ENCODE assay signal across 20 mouse cellular contexts in the genomic region with DNA sequence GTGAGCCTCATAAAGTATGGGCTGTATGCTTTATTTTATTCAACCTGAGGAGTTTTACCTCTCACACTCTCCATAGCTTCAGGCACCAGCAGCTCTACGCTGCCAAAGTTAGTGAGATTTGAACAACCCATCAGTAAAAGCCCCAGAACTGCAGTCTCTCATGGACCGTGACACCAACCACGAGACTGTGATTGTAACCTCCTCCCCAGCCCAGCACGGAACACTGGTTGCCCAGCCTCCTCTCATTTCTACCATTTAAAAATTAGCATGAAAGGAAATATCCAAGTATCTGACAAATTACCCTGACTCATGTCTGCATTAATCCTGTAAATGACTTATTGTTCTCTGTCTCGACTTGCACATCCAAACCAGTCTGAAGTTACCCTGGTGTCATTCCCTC. TPM values are rescaled to one million over a fixed set of nuclear protein-coding genes. Genes with fewer than 3 reads are reported as not detected.
DNase-seq lines count a peak whose midpoint lies in the region; ATAC-seq and TF ChIP-seq lines count a peak whose summit lies in the region.
"Had no signal": no experiment of that assay in that cellular context is flagged by ENCODE, and none has a peak within 500 bp of the region (broad histone marks: within the 10 kb centered on the region; RNA-seq: fewer than 3 reads in every experiment).

No protein-coding gene starts in this region.

- no peaks in the 10 kb centered on the region for H3K9me3 ChIP-seq in forebrain, postnatal 0 days (ENCODE audit: low read length)
- no peaks in the 10 kb centered on the region for H3K9me3 ChIP-seq in forebrain, embryonic 11.5 days (ENCODE audit: control insufficient read depth, low read length)
- no peaks in the 10 kb centered on the region for H3K9me3 ChIP-seq in limb, embryonic 15.5 days
- H3K9me3 ChIP-seq in limb, embryonic 10.5 days (replicated peaks) = no peaks in the 10 kb centered on the region
- no peaks in the 10 kb centered on the region for H3K9me3 ChIP-seq in midbrain, embryonic 12.5 days
- H3K9me3 ChIP-seq: forebrain, embryonic 13.5 days; heart, embryonic 10.5 days; limb, embryonic 12.5 days had no signal

- peak; percentile 20; the same call in 1 of the 2 replicates for ATAC-seq in forebrain, postnatal 0 days
- ATAC-seq in forebrain, embryonic 11.5 days (replicated peaks; ENCODE audit: low FRiP score) = no peak
- no peak for ATAC-seq in limb, embryonic 15.5 days (ENCODE audit: insufficient number of reproducible peaks, low FRiP score, low TSS enrichment, low read depth)
- no peak for ATAC-seq in midbrain, embryonic 12.5 days (ENCODE audit: low FRiP score, low read depth)

- no peak overlapping the region for H3K4me2 ChIP-seq in forebrain, postnatal 0 days (ENCODE audit: low read depth)
- H3K4me2 ChIP-seq in forebrain, embryonic 11.5 days (ENCODE audit: low read depth, low read length, severe bottlenecking) = no peak overlapping the region
- H3K4me2 ChIP-seq in limb, embryonic 15.5 days = 0 out of 2 replicates have a peak overlapping the region, but pooled peaks have one; percentile 4
- no peak overlapping the region for H3K4me2 ChIP-seq in midbrain, embryonic 12.5 days (replicated peaks)
- H3K4me2 ChIP-seq: forebrain, embryonic 13.5 days; limb, embryonic 12.5 days had no signal

- peaks cover 8% of the 10 kb centered on the region for H3K4me1 ChIP-seq in forebrain, postnatal 0 days (ENCODE audit: insufficient read depth)
- peaks cover 7% of the 10 kb centered on the region for H3K4me1 ChIP-seq in forebrain, embryonic 11.5 days (replicated peaks; ENCODE audit: control insufficient read depth, insufficient read depth, low read length)
- H3K4me1 ChIP-seq in limb, embryonic 15.5 days = peaks cover 15% of the 10 kb centered on the region
- H3K4me1 ChIP-seq in limb, embryonic 10.5 days = peaks cover 5% of the 10 kb centered on the region; the same call in 1 of the 2 replicates
- H3K4me1 ChIP-seq in midbrain, embryonic 12.5 days = peaks cover 13% of the 10 kb centered on the region
- H3K4me1 ChIP-seq: heart, embryonic 10.5 days; limb, embryonic 12.5 days had no signal

- WGBS in forebrain, postnatal 0 days = 52% methylated on average over 5 of the region's 5 CpGs
- 73% methylated on average over 5 of the region's 5 CpGs for WGBS in forebrain, embryonic 11.5 days
- 48% methylated on average over 5 of the region's 5 CpGs for WGBS in limb, embryonic 15.5 days
- WGBS in limb, embryonic 10.5 days = 82% methylated on average over 5 of the region's 5 CpGs
- WGBS in midbrain, embryonic 12.5 days = 58% methylated on average over 5 of the region's 5 CpGs

- intact Hi-C loops in heart, postnatal 10 days (cut with DNase I) = no loop called here

- TF ChIP-seq CTCF in forebrain, postnatal 0 days (IDR thresholded peaks at IDR 0.05; ENCODE audit: low read depth) = no peak

- H3K9ac ChIP-seq in forebrain, postnatal 0 days = 0 out of 2 replicates have a peak overlapping the region, but pooled peaks have one; percentile 14
- no peak overlapping the region for H3K9ac ChIP-seq in forebrain, embryonic 11.5 days (ENCODE audit: low read length)
- H3K9ac ChIP-seq in limb, embryonic 15.5 days = no peak overlapping the region
- H3K9ac ChIP-seq in midbrain, embryonic 12.5 days (replicated peaks) = no peak overlapping the region
- H3K9ac ChIP-seq: forebrain, embryonic 13.5 days; limb, embryonic 12.5 days had no signal

- H3K36me3 ChIP-seq in forebrain, postnatal 0 days (ENCODE audit: insufficient read depth) = no peaks in the 10 kb centered on the region
- H3K36me3 ChIP-seq in forebrain, embryonic 11.5 days (ENCODE audit: control insufficient read depth, insufficient read depth, low read length) = no peaks in the 10 kb centered on the region
- no peaks in the 10 kb centered on the region for H3K36me3 ChIP-seq in limb, embryonic 15.5 days
- H3K36me3 ChIP-seq in limb, embryonic 10.5 days = no peaks in the 10 kb centered on the region
- H3K36me3 ChIP-seq in midbrain, embryonic 12.5 days = no peaks in the 10 kb centered on the region
- H3K36me3 ChIP-seq: heart, embryonic 10.5 days; limb, embryonic 12.5 days had no signal

- no peak overlapping the region for H3K27ac ChIP-seq in forebrain, postnatal 0 days (ENCODE audit: low read depth, low read length)
- no peak overlapping the region for H3K27ac ChIP-seq in forebrain, embryonic 11.5 days (ENCODE audit: low read depth, low read length)
- peak overlapping the region; percentile 75 for H3K27ac ChIP-seq in limb, embryonic 15.5 days
- no peak overlapping the region for H3K27ac ChIP-seq in limb, embryonic 10.5 days
- peak overlapping the region; percentile 25; the same call in 1 of the 2 replicates for H3K27ac ChIP-seq in midbrain, embryonic 12.5 days (replicated peaks)
- H3K27ac ChIP-seq: forebrain, embryonic 13.5 days; heart, embryonic 10.5 days had no signal

- DNase-seq in forebrain, postnatal 0 days = no peak
- no peak for DNase-seq in forebrain, embryonic 11.5 days (ENCODE audit: low spot score)
- DNase-seq in limb, embryonic 10.5 days (ENCODE audit: low spot score) = no peak
- DNase-seq in cerebellum, adult 11-12 months = no peak
- DNase-seq in lung, postnatal 14 days = no peak
- no peak for DNase-seq in heart, postnatal 10 days
- DNase-seq: adrenal gland, adult 8-10 months; cerebellum, postnatal 10 days; kidney, postnatal 25 days; lung, postnatal 4 days; thymus, postnatal 14 days had no signal

- H3K4me3 ChIP-seq in forebrain, postnatal 0 days (ENCODE audit: low read depth, low read length) = no peak overlapping the region
- H3K4me3 ChIP-seq in forebrain, embryonic 11.5 days (ENCODE audit: low read depth, low read length) = no peak overlapping the region
- no peak overlapping the region for H3K4me3 ChIP-seq in limb, embryonic 15.5 days
- H3K4me3 ChIP-seq in limb, embryonic 10.5 days = no peak overlapping the region
- no peak overlapping the region for H3K4me3 ChIP-seq in midbrain, embryonic 12.5 days
- H3K4me3 ChIP-seq: forebrain, embryonic 13.5 days; heart, embryonic 10.5 days; limb, embryonic 12.5 days had no signal

- no peaks in the 10 kb centered on the region for H3K27me3 ChIP-seq in forebrain, postnatal 0 days (ENCODE audit: insufficient read depth, low read length)
- no peaks in the 10 kb centered on the region; the same call in 1 of the 2 replicates for H3K27me3 ChIP-seq in forebrain, embryonic 11.5 days (ENCODE audit: control insufficient read depth, insufficient read depth, low read length)
- no peaks in the 10 kb centered on the region for H3K27me3 ChIP-seq in limb, embryonic 15.5 days
- no peaks in the 10 kb centered on the region for H3K27me3 ChIP-seq in limb, embryonic 10.5 days (ENCODE audit: low read depth, poor library complexity, severe bottlenecking)
- H3K27me3 ChIP-seq in midbrain, embryonic 12.5 days = peaks cover 34% of the 10 kb centered on the region
- H3K27me3 ChIP-seq: limb, embryonic 12.5 days had no signal

RNA-seq across cellular contexts. Expression of a gene that starts 23.2 kb away (rescaled TPM):
- total RNA-seq in forebrain, postnatal 0 days (2014; rRNA removed) = 6.7 and 10.6 TPM in 2 replicates
- polyA plus RNA-seq in forebrain, postnatal 0 days (2015; fragmentation: Nextera tagmentation; extraction: Ambion mirVana) = 5.3 and 6.3 TPM in 2 replicates
- 4.6 and 5.0 TPM in 2 replicates for polyA plus RNA-seq in forebrain, embryonic 11.5 days (2014; fragmentation: Nextera tagmentation; extraction: Ambion mirVana)
- polyA plus RNA-seq in limb, embryonic 15.5 days (2015; fragmentation: Nextera tagmentation; extraction: Ambion mirVana) = 26.2 and 29.0 TPM in 2 replicates
- polyA plus RNA-seq in limb, embryonic 10.5 days (2016; fragmentation: Nextera tagmentation; extraction: Ambion mirVana) = 1.9 and 2.5 TPM in 2 replicates
- polyA plus RNA-seq in midbrain, embryonic 12.5 days (2016; fragmentation: Nextera tagmentation; extraction: Ambion mirVana) = 6.1 and 9.9 TPM in 2 replicates
- 10 to 100 TPM; 18.2 to 24.3 TPM for total RNA-seq in heart, postnatal 10 days (2021)

RNA-seq across cellular contexts. Expression of a gene that starts 58.1 kb away (rescaled TPM):
- total RNA-seq in forebrain, postnatal 0 days (2014; rRNA removed) = 0.19 TPM in 1 of 2 replicates, not detected in the other
- 0.15 and 0.29 TPM in 2 replicates for polyA plus RNA-seq in forebrain, postnatal 0 days (2015; fragmentation: Nextera tagmentation; extraction: Ambion mirVana)
- not detected in 2 replicates for polyA plus RNA-seq in forebrain, embryonic 11.5 days (2014; fragmentation: Nextera tagmentation; extraction: Ambion mirVana)
- not detected in 2 replicates for polyA plus RNA-seq in limb, embryonic 15.5 days (2015; fragmentation: Nextera tagmentation; extraction: Ambion mirVana)
- polyA plus RNA-seq in limb, embryonic 10.5 days (2016; fragmentation: Nextera tagmentation; extraction: Ambion mirVana) = 0.11 TPM in 1 of 2 replicates, not detected in the other
- polyA plus RNA-seq in midbrain, embryonic 12.5 days (2016; fragmentation: Nextera tagmentation; extraction: Ambion mirVana) = not detected in 2 replicates
- total RNA-seq in heart, postnatal 10 days (2021) = not detected
- total RNA-seq: adrenal gland, adult 8-10 months; gastrocnemius, adult 18-20 months; layer of hippocampus, postnatal 25 days had no signal
- polyA plus RNA-seq: forebrain, embryonic 13.5 days; heart, embryonic 10.5 days; intestine, embryonic 14.5 days; limb, embryonic 12.5 days; stomach, embryonic 16.5 days had no signal

Comparison
In these comparisons a context has a peak if more than half of its experiments do, and no peak if none do; other contexts are left out.
1. H3K27ac ChIP-seq: peak in limb, embryonic 15.5 days (single experiment) and midbrain, embryonic 12.5 days (single experiment); none in forebrain, postnatal 0 days (single experiment), forebrain, embryonic 11.5 days (single experiment) and limb, embryonic 10.5 days (single experiment).